Mouse (Mus musculus): ENCODE results near the gene Mvk. TPM values are rescaled to one million over a fixed set of nuclear protein-coding genes. Genes with fewer than 3 reads are reported as not detected.

The Mvk gene
- total RNA-seq (2021), result 1 to 10 TPM; 8.4 to 9.4 TPM
- long read RNA-seq, experiment 1, partial matches to known transcripts, result 2 of 10 reads
- long read RNA-seq, experiment 1, other reads (novel, unspliced or antisense), result 5 of 10 reads
- long read RNA-seq, experiment 2, partial matches to known transcripts, result 3 of 8 reads
- long read RNA-seq, experiment 2, other reads (novel, unspliced or antisense), result 1 of 8 reads

DNA sequence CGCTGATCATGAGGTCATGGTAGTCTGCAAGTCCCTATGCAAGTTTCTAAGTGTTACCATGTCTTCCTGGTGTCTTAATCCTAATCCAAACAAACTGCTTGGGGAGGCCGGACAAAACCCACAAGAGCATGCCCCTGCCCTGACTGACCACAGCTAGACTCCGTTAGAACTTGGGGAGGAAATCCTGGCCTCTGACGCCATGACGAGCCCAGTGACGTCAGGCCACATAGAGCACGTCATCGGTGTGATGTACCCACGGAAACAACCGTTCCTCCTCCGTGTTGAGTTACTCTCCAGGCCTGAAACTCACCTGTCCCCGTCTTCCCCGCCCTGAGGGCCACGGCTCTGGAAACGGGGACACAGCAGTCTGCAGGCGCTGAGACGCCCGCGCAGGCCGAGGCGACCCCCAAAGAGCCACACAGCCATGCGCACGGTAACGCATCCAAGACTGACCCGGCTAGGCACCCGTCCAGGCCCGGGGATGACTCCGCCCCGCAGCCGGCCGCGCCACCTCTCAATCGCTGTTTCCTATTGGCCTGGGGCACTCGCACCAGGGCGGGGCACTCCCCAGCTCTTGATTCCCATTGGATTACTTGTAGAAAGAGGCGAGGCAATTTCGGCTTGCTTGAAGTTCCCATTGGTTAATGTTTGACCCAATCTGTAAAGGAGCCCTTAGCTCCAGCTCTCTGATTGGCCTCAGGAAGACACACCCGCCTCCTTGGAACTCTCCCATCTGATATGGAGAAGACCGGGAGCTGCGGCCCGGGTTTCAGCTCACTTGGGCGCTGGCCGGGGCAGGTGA is at the start of gene Mvk, which contains the start of gene Mmab:
Gene Mvk (plus strand): TSS at position 704 of the 802 bp plus-strand sequence.
Gene Mmab (minus strand): TSS at position 495 of the 802 bp plus-strand sequence.
- DNase-seq (ENCODE audit: low spot score), result peak; percentile 98

DNA sequence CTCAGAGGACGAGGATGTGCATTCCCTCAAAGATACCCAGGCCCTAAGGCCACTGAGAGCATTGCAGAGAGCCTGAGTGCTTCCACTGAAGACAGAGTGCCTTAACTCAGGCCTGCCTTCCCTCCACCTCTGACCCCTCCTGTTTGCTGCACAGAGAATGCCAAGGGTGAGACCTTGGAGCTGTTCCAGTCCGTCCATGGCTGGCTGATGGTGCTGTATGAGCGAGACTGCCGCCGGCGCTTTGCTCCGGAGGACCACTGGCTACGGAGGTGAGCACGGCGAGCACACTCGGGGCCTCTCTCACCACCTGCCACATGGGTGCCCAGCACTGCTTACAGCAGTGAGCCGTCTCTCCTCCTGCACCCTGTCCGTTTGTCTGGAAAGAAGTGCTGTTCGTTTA is 37.5 kb upstream of the Mvk start:
- no peak for DNase-seq (ENCODE audit: low spot score)

DNA sequence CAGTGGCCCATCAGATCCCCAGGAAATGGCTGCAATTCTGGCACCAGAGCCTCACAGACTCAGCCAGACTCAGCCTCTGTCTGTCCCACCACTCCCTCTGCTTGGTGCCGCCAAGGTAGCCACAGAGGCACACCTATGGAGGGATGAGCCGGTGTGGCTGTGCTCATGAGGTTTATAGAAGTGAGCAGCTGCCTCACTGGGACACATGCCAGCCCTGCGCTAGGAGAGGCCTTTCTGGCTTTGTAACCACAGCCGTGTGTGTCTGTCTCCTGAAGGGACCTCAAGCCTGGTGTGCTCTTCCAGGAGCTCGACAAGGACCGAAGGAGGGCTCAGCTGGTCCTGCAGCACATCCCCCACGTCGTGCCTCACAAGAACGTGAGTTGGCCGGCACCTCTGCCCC is 36.8 kb upstream of the Mvk start:
- peak; percentile 18 for DNase-seq (ENCODE audit: low spot score)

DNA sequence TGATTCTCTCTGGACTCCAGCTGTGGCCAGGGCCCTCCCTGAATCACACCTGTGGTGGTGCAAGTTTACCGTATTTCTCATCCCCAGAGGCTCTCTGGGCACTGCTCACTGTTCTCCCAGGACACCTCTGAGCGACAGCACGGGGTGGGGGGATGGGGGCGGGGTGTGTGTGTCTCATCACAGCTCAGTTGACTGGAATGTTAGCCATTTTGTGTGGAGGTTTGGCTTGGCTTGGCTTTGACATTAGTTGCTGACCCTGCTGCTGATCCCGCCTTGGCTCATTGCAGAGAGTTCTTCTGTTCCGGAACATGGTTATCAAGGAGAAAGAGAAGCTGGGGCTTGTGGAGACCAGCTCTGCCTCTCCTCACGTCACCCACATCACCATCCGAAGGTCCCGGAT is 36.3 kb upstream of the Mvk start:
- no peak for DNase-seq (ENCODE audit: low spot score)

DNA sequence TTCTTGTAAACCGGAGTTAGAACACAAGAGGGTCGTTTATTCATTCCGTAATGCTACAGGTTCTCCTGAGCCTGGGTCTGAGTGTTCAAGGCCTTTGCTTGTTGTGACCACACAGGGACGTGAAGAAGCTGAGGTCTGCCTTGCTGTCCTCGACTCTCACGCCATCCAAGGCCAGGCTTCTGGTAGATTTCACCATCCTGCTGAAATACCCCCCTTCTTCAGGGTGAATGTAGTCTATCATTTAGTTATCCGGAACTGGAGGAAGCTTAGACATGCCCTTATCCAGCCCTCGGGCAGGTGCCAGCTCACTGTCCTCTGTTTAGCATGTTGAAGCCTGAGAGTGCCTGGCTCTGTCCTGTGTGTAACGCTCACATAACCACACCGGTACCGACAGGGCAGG is 35.2 kb upstream of the Mvk start:
- DNase-seq (ENCODE audit: low spot score), result no peak

DNA sequence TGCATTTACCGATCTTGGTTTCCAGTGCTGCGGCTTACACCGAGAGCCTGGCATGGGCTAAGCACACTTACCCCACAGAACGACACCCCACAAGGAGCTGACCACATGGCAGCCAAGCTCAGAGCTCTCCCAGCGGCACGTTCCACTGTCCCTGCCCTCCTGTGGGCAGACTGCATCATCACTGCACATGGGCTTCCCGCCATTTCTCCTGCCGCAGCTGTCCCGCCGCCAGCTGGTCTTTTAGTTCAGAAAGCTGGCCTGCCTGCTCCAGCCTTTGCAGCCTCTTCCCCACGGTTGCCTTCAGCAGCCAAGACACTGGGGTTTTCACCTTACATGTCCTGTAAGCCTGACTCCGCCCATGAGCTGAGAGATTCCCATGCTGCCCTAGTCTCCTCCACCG is 33.6 kb upstream of the Mvk start:
- DNase-seq (ENCODE audit: low spot score), result no peak

DNA sequence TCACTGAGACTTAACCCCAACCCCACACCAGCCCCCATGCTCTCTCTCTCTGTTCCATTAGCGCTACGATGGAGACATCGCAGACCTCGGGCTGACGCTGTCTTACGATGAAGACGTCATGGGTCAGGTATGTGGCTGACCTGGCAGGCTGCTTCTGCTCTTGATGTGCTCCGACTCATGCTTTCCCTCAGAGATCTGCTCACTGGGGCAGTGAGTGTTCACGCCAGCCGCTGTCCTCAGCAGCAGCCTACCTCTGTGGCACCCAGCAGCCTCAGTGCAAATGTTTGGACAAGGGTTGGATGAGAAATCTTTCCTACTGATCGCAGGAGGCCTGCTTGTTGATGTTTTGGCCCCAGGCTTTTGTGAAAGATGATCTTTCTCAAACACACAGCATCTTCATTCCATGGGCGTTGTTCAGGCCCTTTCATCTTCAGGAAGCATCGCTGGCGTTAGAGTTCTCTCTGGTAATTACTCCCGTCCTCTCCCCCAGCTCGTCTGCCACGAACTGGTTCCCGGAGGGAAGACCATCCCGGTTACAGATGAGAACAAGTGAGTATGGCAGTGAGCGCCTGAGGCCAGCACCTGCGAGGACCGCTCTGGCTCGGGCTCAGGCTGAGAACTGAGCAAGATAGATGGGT is 31.6 kb upstream of the Mvk start:
- no peak for DNase-seq (ENCODE audit: low spot score)

DNA sequence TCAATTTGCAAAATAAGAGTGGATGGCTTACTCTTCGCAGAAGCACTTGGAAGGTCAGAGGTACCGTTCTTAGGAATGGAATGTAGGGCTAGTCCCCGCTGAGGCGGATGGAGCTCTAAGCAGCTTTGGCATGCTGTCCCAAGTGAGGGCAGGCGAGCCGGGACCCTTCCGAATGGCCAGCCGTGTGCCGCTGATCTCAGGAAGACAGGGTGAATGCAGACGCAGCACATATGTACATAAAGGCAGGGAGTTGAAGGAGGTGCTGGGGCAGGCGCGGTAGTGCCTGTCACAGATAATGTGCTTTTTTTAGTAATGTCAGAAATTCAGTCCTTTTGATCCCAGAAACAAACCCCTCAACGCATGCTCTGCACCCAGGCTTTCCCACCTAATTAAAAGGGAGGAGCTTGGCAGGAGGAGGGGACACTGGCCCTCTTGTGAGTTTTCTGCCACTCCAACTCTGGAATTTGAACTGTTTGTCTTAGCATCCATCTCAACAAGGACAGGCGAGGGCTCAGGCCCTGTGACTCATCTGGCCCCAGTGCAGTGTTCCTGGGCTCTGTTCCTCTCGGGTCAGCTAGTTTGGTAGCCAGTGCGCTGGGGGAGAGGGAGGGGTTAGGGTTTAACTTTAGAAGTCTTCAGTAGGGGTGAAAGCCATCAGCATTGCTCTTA is 30.9 kb upstream of the Mvk start:
- DNase-seq (ENCODE audit: low spot score), result peak; percentile 62

DNA sequence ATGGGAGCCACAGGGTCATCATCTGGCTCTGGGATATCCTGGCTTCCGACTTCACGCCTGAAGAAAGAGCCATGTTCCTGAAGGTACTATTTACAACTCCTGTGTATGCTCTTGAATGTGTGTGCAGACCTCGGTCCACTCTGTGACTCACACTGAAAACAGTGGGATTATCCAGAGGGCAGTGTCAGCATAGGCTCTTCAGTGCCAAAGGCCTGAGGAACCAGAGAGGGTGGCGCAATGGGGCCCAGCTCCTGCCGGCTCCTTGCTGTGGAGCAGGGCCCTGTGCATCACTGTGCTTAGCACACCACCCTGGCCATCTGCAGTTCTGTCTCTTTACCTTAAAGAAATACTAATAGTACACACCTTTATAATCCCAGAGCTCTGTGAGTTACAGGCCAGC is 28.5 kb upstream of the Mvk start:
- no peak for DNase-seq (ENCODE audit: low spot score)

DNA sequence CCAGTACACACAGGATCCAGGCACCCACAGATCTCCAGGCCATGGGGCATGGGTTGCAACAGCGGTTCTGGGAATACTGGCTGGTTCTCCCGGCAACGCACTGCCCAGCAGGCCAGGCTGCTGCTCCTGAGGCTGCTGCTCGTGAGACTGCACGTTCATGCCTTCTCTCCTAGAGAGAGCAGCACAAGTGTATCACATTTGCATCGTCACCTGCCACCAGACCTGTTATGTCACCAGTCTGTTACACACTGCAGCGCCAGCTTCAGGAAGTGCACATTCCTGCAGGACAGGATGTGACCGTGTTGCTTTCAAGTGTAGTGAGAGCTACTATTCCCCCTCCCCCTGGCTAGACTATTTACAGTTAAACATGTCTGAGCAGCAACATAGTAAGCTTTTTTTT is 27.2 kb upstream of the Mvk start:
- DNase-seq (ENCODE audit: low spot score), result no peak

DNA sequence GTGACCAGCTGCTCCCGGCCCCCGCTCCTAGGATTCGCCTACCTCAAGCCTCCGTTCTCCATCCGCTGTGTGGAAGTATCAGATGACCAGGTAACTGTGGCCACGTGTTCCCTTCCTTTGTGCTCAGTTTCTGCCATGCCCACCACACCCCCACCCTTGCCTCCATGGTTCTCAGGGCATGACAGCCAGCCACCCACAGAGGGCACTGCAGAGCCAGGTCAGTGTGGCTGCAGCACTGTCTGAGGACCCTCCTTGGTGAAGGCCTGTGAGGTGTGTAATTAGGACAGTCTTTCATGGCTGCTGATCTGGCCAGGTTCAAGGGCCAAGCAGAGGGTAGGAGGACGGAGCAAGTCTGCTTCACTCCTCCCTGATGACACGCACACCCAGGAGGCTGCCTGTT is 25.5 kb upstream of the Mvk start:
- no peak for DNase-seq (ENCODE audit: low spot score)

DNA sequence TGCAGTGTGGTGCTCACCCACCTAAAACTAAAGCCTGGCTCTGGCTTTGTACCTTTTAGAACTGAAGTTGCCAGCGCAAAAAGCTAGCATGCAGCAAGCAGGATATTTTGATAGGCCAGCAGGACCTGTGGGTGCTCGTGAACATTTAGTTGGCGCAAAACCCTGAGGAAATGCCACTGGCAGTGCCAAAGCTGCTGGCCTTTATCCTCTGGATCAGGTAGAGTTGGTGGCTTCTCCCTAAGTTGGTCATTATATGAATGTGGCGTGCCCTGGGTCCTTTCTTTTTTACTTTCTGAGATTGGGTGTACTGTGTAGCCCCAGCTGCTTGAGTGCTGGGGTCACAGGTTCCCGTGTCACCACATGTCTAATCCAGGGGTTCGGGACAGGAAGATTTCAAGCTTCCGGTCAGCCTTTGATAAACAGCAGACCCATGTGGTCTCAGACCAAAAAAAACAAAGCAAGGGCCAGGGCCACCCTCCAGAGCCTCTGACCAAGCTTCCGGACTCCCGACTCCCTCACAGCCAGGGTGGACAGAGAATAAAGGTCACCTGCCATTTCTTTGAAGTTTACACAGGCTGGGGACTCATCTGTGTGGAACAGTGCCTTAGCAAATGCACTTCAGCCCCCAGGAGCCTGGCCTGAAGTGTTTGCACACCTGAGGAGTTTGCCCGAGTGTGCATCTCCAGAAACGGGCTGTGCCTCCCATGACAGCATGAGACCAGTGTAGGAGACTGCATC is 22.3 kb upstream of the Mvk start:
- no peak for DNase-seq (ENCODE audit: low spot score)

DNA sequence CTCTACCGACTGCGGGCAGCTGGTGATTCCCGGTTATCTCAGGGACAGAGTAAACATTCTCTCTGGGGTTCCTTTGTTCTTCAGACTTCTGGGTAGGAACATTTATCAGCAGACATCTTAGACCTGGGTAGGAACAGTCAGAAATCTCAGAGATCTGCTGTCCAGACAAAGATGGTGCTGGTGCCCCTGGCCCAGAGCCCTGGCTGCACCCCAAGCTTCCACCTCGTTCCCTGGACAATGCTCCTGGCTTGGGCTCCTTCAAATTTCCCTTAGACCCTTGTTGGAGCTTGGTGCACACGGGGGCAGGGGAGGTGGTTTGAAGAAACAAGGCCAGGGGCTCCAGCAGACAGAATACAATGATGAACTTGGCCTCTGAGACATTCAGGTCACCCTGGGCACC is 21.5 kb upstream of the Mvk start:
- DNase-seq (ENCODE audit: low spot score), result no peak

DNA sequence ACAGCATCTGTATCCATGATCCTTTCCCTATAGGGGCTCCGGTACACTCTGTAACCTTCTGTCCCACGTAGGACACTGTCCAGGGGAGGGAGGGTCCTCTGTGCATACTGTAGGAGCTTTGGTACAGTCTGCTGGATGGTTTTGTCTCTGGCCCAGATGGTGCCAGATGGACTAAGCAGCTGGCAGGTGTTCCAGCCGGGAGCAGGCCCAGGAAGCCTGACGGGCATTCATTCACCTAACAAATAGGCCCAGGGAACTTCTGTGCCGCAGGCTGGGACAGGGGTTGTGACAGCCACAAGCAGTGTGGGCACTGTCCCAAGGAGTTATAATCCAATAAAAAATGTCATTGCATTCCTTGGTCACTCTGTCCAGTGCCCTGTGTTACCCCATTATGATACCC is 20.1 kb upstream of the Mvk start:
- no peak for DNase-seq (ENCODE audit: low spot score)

DNA sequence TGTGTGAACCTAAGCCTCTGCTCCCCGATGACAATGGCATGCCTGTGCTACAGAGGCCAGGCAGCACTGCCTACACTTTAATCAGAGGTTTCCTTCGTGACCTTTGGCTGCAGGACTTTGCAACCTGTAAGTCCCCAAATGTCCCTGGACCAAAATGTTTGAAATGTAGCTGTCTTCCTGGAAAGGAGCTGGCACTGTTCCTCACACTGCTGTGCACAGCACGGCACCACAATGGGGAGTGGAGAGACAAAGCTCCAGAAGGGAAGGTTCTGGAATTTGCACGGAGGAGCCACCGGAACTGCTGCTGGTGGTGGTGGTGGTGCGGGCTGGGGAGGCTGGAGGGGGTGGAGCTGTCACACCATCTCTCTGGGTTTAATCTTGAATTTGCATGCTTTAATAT is 17.3 kb upstream of the Mvk start:
- no peak for DNase-seq (ENCODE audit: low spot score)

DNA sequence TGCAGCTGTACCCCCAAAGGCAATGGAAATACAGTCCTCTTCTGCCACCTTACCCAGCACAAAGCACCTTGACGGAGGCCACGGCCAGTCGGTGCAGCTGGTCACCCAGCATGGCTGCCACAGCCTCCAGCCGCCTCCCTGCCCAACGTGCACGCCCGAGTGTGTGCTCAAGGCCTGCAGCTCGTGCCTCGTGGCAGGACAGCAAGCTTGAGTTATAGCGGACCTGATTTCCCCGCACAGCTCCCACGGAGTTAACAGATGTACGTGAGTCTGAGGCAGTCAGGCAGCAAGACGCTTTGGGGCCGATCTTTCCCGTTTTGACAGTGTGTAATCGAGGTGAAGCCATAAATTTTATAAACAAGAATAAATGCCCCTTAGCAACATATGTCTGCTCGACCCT is 15.4 kb upstream of the Mvk start:
- DNase-seq (ENCODE audit: low spot score), result no peak

DNA sequence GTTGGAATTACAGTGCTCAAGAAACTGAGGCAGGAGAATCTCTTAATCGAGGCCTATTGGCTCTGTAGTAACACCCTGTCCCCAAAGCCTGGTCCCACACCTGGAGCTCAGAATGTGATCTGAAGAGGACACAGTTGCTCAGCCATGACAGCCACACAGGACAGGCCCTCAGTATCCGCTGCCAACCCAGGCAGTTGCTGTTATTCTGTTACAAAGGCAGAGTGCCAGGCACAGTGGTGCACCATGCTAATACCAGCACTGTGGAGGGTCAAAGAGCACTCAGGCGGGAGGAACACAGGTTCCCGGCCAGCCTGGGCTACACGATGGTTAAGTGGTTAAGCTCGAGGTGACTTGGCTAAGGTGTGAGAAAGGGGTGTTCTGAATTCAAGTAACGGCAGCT is 14.3 kb upstream of the Mvk start:
- DNase-seq (ENCODE audit: low spot score), result peak; percentile 21

DNA sequence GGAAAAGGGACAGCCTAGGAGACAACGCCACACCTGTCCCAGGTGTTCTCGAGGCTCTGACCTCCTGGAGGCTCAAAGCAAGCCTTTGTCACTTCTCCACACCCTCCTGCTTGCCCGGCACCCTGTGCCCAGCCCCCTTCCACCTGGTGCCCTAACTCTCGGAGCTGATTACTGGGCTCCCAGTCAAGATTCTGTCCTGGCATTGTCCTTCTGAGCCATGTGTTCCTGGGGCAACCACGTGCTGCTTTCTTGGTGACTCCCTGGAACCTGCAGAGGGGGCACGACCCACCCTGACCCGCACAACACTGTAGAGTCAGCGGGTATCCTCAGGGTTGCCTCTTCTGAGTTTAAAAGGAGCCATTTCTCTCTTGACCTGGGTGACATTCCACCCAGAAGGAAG is 9.7 kb upstream of the Mvk start:
- DNase-seq (ENCODE audit: low spot score), result no peak

DNA sequence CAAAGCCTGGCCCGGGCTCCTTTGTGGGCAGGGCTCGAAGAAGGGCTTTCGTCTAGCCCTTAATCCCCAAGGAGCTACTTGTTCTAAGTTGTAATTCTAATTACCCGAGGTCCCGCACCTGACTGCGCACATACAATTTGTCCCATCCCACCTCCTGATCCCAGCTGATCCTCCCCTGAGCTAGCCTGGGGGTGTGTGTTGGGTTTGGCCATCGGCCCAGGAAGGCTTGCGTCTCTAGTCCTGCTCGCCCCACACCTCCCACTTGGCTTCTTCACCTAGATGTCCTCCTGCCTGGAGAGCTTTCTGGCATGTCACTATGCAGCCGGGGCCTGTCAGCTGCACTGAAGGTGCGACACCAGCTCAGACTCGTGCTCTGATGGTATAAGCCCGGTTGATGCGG is 8.5 kb upstream of the Mvk start:
- DNase-seq (ENCODE audit: low spot score), result no peak

DNA sequence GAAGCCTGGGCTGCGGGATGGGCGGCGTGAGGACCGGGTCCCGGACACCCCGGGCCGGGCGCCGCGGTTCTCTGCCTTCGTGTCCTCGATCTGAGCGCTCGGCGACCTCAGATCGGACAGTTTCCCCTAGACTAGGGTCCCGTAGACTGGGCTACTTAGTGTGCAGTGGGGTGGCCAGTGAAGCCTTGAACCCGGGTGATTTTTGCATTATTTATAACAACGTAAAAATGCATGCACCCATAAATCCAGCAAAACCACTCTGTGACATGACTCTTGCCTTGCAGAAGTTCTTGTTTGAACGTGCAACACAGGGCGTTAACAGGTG is 261 bp downstream of the Mvk start:
- DNase-seq (ENCODE audit: low spot score), result no peak

DNA sequence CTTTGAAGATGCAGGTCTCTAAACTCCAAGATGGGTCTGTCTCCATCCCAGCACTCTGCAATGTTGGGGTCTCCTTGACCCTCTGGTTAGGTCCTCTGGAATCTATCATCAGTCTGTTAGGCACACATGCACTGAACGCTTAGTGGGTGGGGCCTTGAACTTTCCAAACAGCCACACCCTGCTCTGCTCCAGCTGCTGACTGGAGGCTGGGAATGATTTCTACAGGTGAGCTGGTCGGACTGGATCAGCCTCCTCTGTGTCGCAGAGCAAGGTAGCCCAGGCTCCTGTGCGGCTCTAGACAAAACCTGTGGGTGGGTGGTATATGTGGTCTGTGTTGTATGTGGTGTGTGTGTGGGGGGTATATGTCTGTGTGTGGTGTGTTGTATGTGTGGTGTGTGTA is 4.9 kb downstream of the Mvk start:
- DNase-seq (ENCODE audit: low spot score), result no peak

DNA sequence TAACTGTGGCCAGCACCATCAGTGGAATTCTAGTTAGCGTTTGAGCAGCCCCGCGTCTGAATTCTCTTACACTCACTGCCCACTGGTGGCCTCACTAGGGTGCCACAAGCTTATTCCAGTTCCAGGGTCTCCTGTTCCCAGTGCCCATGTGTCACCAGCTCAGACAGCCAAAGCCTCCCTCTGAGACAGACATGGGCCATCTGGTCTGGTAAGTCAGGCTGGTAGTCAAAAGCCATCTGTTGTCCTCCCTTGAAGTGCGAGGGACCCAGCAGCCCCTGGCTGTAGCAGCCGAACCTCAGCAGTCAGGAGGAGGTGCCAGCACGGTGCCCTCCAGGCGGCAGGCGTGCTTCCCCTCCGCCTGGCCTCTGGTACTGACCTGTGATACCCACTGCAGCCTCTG is 12.2 kb downstream of the Mvk start:
- DNase-seq (ENCODE audit: low spot score), result no peak

All from gastrocnemius, adult 18-20 months (tissue).